Mouse (Mus musculus): Measurements from ENCODE around the gene Zfp426. TPM values are rescaled to one million over a fixed set of nuclear protein-coding genes. Genes with fewer than 3 reads are reported as not detected.

Gene Zfp426
- 10 to 100 TPM; 26.5 to 28.3 TPM for polyA plus RNA-seq (2017; shearing (Covaris generic))

GRCm38 (mm10) chr9:20492527-20493233 is at the start of gene Zfp426:
TSS of gene Zfp426 (minus strand) at chr9:20492746.
- ATAC-seq = peak; percentile 94

GRCm38 (mm10) chr9:20536598-20536997 is 44.1 kb upstream of the Zfp426 start:
- ATAC-seq = no peak

GRCm38 (mm10) chr9:20534326-20534926 is 41.9 kb upstream of the Zfp426 start:
- ATAC-seq = no peak

- peak; percentile 94 for ATAC-seq
Observed at GRCm38 (mm10) chr9:20521306-20521957, 28.9 kb upstream of the Zfp426 start, which contains the start of gene Zfp266. TSS of gene Zfp266 (minus strand) at chr9:20521417.

- peak; percentile 3 for ATAC-seq
Observed at GRCm38 (mm10) chr9:20520531-20521210, 28.1 kb upstream of the Zfp426 start.

GRCm38 (mm10) chr9:20519949-20520348 is 27.4 kb upstream of the Zfp426 start:
- no peak for ATAC-seq

GRCm38 (mm10) chr9:20518708-20519107 is 26.2 kb upstream of the Zfp426 start:
- ATAC-seq = no peak

GRCm38 (mm10) chr9:20517727-20518126 is 25.2 kb upstream of the Zfp426 start:
- ATAC-seq = no peak

GRCm38 (mm10) chr9:20514016-20514415 is 21.5 kb upstream of the Zfp426 start:
- no peak for ATAC-seq

GRCm38 (mm10) chr9:20512714-20513113 is 20.2 kb upstream of the Zfp426 start:
- no peak for ATAC-seq

GRCm38 (mm10) chr9:20511645-20512044 is 19.1 kb upstream of the Zfp426 start:
- ATAC-seq = no peak

GRCm38 (mm10) chr9:20510346-20510745 is 17.8 kb upstream of the Zfp426 start:
- ATAC-seq = no peak

GRCm38 (mm10) chr9:20509676-20510075 is 17.1 kb upstream of the Zfp426 start:
- no peak for ATAC-seq

GRCm38 (mm10) chr9:20504801-20505200 is 12.3 kb upstream of the Zfp426 start:
- no peak for ATAC-seq

- peak; percentile 11 for ATAC-seq
Observed at GRCm38 (mm10) chr9:20493281-20493680, 735 bp upstream of the Zfp426 start.

- no peak for ATAC-seq
Observed at GRCm38 (mm10) chr9:20491858-20492526, 554 bp downstream of the Zfp426 start.

GRCm38 (mm10) chr9:20489536-20489935 is 3.0 kb downstream of the Zfp426 start:
- ATAC-seq = no peak

- ATAC-seq = no peak
Observed at GRCm38 (mm10) chr9:20479396-20479795, 13.2 kb downstream of the Zfp426 start.

GRCm38 (mm10) chr9:20476632-20477031 is 15.9 kb downstream of the Zfp426 start:
- ATAC-seq = no peak

- peak; percentile 68 for ATAC-seq
Observed at GRCm38 (mm10) chr9:20466761-20467442, 25.6 kb downstream of the Zfp426 start.

- peak; percentile 94 for ATAC-seq
Observed at GRCm38 (mm10) chr9:20459377-20460317, 32.9 kb downstream of the Zfp426 start, which contains the start of gene Zfp26. TSS of gene Zfp26 (minus strand) at chr9:20460162.

Data from activated CD4-positive, CD25-positive, alpha-beta regulatory T cell, adult 4 months (primary cell).